Comparison of ENCODE assay signal across 8 mouse cellular contexts in the genomic region with DNA sequence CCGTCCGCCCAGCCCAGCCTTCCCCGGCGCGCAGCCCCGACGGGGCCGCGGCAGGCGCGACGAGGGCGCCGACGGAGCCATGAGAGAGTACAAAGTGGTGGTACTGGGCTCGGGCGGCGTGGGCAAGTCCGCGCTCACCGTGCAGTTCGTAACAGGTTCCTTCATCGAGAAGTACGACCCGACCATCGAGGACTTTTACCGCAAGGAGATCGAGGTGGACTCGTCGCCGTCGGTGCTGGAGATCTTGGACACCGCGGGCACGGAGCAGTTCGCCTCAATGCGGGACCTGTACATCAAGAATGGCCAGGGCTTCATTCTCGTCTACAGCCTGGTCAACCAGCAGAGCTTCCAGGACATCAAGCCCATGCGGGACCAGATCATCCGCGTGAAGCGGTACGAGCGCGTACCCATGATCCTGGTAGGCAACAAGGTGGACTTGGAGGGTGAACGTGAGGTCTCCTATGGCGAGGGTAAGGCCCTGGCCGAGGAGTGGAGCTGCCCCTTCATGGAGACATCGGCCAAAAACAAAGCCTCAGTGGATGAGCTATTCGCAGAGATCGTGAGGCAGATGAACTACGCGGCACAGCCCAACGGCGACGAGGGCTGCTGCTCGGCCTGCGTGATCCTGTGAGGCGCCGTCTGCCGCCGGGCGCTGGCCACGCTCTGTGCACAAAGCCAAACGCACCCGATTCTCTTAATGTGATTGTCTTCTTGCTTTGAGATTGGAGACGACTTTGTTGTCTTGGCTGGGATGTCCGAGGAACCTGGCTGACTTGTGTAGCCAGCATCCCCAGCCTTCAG. TPM values are rescaled to one million over a fixed set of nuclear protein-coding genes. Genes with fewer than 3 reads are reported as not detected.
DNase-seq lines count a peak whose midpoint lies in the region; ATAC-seq lines count a peak whose summit lies in the region.

No protein-coding gene starts in this region.

- 0 out of 2 replicates have a peak, but pooled peaks have one; percentile 11 for ATAC-seq in common myeloid progenitor, adult 5-6 weeks (replicated peaks; ENCODE audit: low read depth, poor library complexity, severe bottlenecking)
- ATAC-seq in intestine, embryonic 14.5 days (replicated peaks; ENCODE audit: low FRiP score, low TSS enrichment, low read depth): peak; percentile 5; the same call in 1 of the 2 replicates
- no peak for ATAC-seq in granulocyte monocyte progenitor cell, adult 5-6 weeks (replicated peaks; ENCODE audit: poor library complexity, severe bottlenecking)

- DNase-seq in adipocyte (ENCODE audit: low spot score): peak; percentile 65
- DNase-seq in gastrocnemius, postnatal 10 days: peak; percentile 44
- DNase-seq in intestine, embryonic 14.5 days (ENCODE audit: low spot score): peak; percentile 82
- peak; percentile 58 to 69 for DNase-seq in left cerebral cortex, postnatal 36 days (ENCODE audit: low spot score in 2 of 2)
- peak; percentile 37 for DNase-seq in mesoderm, embryonic 11.5 days (ENCODE audit: low read depth, low spot score)
- peak; percentile 62 for DNase-seq in right cerebral cortex, postnatal 25 days

- H3K36me3 ChIP-seq in intestine, embryonic 14.5 days (ENCODE audit: control insufficient read depth, insufficient read depth, low read length): no peaks in the 10 kb centered on the region

- H3K9ac ChIP-seq in intestine, embryonic 14.5 days (ENCODE audit: low read length): peak overlapping the region; percentile 82

- under 1% methylated on average over 68 of the region's 68 CpGs for WGBS in intestine, embryonic 14.5 days

- H3K27ac ChIP-seq in intestine, embryonic 14.5 days (ENCODE audit: low read depth): peak overlapping the region; percentile 87

- H3K27me3 ChIP-seq in intestine, embryonic 14.5 days (replicated peaks; ENCODE audit: control insufficient read depth, insufficient read depth, low read length): no peaks in the 10 kb centered on the region

- peak overlapping the region; percentile 93 for H3K4me3 ChIP-seq in intestine, embryonic 14.5 days (ENCODE audit: low read depth, low read length)

- H3K9me3 ChIP-seq in intestine, embryonic 14.5 days (ENCODE audit: control insufficient read depth, low read length): no peaks in the 10 kb centered on the region

- H3K4me1 ChIP-seq in intestine, embryonic 14.5 days (replicated peaks; ENCODE audit: control insufficient read depth, insufficient read depth, low read length): peaks cover 11% of the 10 kb centered on the region; the same call in 1 of the 2 replicates

- peak overlapping the region; percentile 77 for H3K4me2 ChIP-seq in intestine, embryonic 14.5 days (ENCODE audit: low read length)

- intact Hi-C loops in left cerebral cortex, postnatal 36 days (cut with DNase I): loop anchor here (2.0 to 10.0 kb wide), 5 partner anchors 98 to 827 kb away; no protein-coding TSS in a partner anchor

RNA-seq across cellular contexts. Expression of a gene that starts 0.6 kb away (rescaled TPM):
- total RNA-seq in common myeloid progenitor, adult 5-6 weeks (2017): 0.58 and 0.87 TPM in 2 replicates
- total RNA-seq in gastrocnemius, postnatal 10 days (2021): under 1 TPM; 0.21 to 0.27 TPM
- not detected in 2 replicates for polyA plus RNA-seq in intestine, embryonic 14.5 days (2014; fragmentation: Nextera tagmentation; extraction: Ambion mirVana)
- 1 to 10 TPM; 2.8 to 2.9 TPM for total RNA-seq in left cerebral cortex, postnatal 36 days (2021)
- 0.06 TPM in 1 of 2 replicates, not detected in the other for total RNA-seq in granulocyte monocyte progenitor cell, adult 5-6 weeks (2014; fragmentation: Nextera tagmentation)
- total RNA-seq in granulocyte monocyte progenitor cell, adult 5-6 weeks (2017): 0.15 and 0.34 TPM in 2 replicates

RNA-seq across cellular contexts. Expression of a gene that starts 3.7 kb away (rescaled TPM):
- total RNA-seq in common myeloid progenitor, adult 5-6 weeks (2017): 8.6 and 10.0 TPM in 2 replicates
- 1 to 10 TPM; 4.6 to 6.5 TPM for total RNA-seq in gastrocnemius, postnatal 10 days (2021)
- polyA plus RNA-seq in intestine, embryonic 14.5 days (2014; fragmentation: Nextera tagmentation; extraction: Ambion mirVana): 9.0 and 9.2 TPM in 2 replicates
- total RNA-seq in left cerebral cortex, postnatal 36 days (2021): 10 to 100 TPM; 41.2 to 42.6 TPM
- 4.0 and 5.2 TPM in 2 replicates for total RNA-seq in granulocyte monocyte progenitor cell, adult 5-6 weeks (2014; fragmentation: Nextera tagmentation)
- total RNA-seq in granulocyte monocyte progenitor cell, adult 5-6 weeks (2017): 8.1 and 10.5 TPM in 2 replicates
